Mouse (Mus musculus) stomach, postnatal 0 days (tissue): Measurements from ENCODE around the gene Usp30.

ENCODE experiments used
- CTCF ChIP-seq: IDR thresholded peaks from 2 replicates; pipeline ENCODE4 v1.5.1; 2016; ENCODE audit warnings: antibody characterized with exemption, low read depth, mild to moderate bottlenecking, moderate library complexity
- EP300 ChIP-seq: optimal IDR thresholded peaks from 2 replicates; pipeline ENCODE3; 2016; ENCODE audit warnings: antibody characterized with exemption

GRCm38 (mm10) chr5:114043800-114044199 is 21.5 kb upstream of the Usp30 start:
- TF ChIP-seq CTCF (no peak), EP300 (no peak)
